Mouse (Mus musculus) small intestine, adult 2 months (tissue): ENCODE data around the gene Ndc1.

ENCODE experiments used
- CTCF ChIP-seq: fragments of 200-500 bp; IDR thresholded peaks from 2 replicates; pipeline ENCODE4 v1.5.1; 2012; ENCODE audit warnings: low read depth, mild to moderate bottlenecking, control low read depth, inconsistent platforms, low read length, moderate library complexity, mixed read lengths; ENCODE audit not compliant: insufficient replicate concordance, insufficient read length; ENCODE audit errors: extremely low read depth
- POLR2A ChIP-seq: fragments of 200-500 bp; IDR thresholded peaks from 2 replicates; pipeline ENCODE4 v1.6.1; 2012; ENCODE audit warnings: low read depth, mild to moderate bottlenecking, control low read depth, inconsistent platforms, low read length, moderate library complexity

- TF ChIP-seq CTCF, result no peak
- TF ChIP-seq POLR2A, result no peak
Observed at GRCm38 (mm10) chr4:107436476-107436875, 68.9 kb downstream of the Ndc1 start.
